Mouse (Mus musculus): Measurements from ENCODE around the gene AI837181.

The AI837181 gene

GRCm38 (mm10) chr19:5418750-5419466, 6.0 kb upstream of the AI837181 start:
- no peak for DNase-seq

DNA sequence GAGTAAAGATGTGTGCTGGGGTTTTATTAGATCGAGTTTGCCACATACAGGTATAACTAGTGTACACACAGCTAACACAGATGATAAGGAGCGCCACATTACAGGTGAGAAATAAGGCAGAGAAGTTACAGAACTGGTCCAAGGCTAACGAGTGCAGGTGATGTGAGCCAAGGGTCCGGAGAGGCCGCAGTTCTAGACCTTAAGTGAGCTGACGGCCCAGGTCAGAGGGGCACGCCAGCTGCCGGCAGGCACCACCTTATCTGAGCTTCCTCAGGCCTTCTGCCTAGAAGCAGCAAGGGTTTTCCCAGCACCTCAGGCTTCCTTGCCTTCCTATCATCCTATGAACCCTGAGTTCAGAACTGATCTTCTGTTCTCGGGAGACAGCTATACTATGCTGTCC, 5.3 kb upstream of the AI837181 start:
- no peak for DNase-seq

- DNase-seq = no peak
Measured at GRCm38 (mm10) chr19:5420579-5420978, 4.4 kb upstream of the AI837181 start.

- DNase-seq = no peak
Measured at GRCm38 (mm10) chr19:5421784-5422183, 3.2 kb upstream of the AI837181 start.

DNA sequence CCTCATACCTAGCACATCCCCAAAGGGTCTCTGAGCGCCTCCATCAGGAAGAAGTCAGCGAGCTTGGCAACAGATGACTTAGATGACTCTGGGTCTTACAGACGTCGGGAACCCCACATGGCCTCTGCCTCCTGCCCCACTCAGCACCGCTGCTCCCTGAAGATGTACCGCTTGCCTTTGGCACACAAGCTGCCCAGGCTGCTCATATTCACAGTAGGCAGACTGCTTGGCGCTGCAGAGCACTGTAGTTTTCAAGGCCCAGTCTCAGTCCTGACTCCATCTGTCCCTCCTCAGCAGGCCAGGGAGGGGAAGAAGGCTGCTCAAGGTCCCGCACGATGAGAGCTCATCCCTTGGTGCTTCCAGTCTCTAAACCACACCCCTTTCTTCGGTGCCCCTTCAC, 2.7 kb upstream of the AI837181 start:
- DNase-seq = no peak

DNA sequence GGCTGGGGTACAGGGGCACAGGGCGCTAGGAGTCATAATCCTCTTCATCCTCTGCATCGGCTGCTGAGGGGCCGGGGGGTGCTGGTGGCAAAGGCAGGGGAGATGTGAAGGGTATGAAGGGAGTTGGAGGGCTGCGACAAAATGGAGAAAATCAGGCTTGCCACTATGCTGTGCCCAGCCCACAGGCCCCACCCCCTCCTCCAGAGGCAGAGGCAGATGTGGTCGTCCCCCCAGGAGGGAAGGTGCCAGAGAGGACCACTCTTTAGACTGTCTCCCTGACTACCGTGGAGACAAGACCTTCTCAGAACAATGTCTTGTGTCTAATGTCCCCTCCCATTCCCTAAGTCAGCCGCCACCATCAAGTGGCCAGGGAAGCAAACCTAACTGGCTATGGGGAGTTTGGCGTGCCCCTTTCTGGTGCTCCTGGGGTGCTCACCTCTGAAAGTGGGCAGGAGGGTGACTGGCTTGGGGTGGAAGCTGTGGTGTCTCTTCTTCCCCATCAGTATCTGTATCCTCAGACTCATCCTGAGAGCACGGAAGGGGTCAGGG, 2.0 kb upstream of the AI837181 start:
- DNase-seq = no peak

DNA sequence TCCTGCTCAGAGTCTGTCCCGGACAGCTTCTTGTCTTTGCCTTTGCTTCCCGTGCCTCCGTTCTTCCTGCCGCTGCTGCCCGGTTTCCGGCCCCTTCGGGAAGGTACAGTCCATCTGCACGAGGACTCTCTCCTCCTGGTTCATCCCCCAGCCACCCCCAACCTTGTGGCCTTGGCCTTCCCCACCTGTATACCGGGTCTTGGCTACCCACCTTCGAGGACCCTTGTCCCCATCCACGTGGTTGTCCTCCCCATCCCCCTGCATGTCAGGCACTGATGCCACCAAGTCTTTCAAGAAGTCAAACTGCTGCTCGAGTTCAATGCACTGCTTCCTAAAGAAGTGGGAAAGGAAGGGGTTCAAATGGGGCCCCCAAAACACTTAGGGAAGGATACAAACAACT, 1.4 kb upstream of the AI837181 start:
- no peak for DNase-seq

DNA sequence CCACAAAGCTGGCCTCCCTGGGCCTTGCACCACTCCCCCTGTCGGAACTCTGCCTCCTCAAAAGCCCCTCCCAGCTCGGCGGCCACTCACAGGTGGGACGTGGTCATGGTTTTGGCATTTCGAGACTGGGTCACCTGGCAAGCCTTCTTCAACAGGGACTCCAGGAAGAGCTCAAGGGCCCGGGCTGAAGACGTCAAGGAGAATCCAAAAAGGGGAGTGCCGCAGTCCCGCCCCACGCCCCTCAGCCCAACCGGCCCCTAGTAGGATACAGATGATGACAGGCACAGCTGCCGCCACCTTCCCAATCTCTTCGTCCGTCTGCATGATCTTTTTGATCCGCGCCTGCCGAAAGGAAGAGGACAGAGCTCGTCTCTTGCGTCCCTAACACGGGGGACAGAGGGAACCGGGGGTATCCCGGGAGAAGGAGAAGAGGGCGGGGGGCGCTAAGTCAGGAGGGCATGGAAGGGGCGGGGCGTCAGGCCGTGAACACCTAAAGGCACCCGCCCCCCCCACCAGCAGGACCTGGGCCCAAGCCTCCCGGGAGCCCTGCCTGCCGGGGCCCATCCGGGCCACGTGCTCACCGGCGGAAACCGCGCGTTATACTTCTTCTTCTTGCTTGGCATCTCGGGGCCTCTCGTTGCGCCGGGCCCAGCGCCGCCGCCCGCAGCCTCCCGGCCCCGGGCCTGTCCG, 707 bp upstream of the AI837181 start:
- peak; percentile 85 for DNase-seq

DNA sequence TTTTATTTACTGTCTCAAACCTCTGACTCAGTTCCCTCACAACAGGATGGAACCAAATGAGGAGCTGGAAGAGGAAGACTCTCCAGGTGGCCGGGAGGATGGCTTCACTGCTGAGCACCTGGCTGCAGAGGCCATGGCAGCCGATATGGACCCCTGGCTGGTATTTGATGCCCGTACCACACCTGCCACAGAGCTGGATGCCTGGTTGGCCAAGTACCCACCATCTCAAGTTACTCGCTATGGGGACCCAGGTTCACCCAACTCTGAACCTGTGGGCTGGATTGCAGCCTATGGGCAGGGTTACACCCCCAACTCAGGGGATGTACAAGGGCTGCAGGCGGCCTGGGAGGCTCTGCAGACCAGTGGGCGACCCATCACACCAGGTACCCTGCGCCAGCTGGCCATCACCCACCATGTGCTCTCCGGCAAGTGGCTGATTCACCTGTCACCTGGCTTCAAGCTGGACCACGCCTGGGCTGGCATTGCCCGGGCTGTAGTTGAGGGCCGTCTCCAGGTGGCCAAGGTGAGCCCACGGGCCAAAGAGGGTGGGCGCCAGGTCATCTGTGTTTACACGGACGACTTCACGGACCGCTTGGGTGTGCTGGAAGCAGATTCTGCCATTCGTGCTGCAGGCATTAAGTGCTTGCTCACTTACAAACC, 1.1 kb downstream of the AI837181 start:
- no peak for DNase-seq

DNA sequence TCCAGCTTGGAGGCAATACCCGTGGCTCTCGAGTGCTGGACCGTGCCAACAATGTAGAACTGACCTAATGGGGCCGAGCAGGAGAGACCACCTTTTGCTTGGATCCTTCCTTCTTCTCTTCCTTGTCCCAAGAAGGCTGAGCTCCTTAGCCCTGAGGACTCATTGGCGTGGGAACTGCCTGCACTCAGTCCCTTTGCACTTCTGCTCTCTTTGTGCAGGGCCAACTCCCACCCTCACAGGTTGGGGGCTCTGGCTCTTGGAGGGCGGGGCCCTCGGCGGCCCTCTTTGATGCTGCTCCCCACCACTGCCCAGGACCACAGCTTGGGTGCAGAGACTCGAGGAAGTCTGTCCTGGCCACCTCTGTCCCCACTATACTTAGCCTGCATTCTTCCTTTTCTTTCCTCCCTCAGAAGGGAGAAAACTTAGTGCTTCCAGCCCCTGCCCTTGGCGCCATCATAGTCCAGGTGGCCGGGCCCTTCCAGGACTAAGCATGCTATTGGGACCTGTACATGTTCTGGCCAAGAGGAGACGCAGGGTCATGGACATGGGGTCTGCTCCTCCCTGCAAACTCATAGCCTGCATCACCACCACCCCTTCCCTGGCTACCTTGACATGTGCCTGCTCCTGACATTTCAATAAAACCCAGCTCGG, 1.8 kb downstream of the AI837181 start:
- DNase-seq = no peak

GRCm38 (mm10) chr19:5428083-5428482, 3.1 kb downstream of the AI837181 start:
- peak; percentile 50 for DNase-seq

DNA sequence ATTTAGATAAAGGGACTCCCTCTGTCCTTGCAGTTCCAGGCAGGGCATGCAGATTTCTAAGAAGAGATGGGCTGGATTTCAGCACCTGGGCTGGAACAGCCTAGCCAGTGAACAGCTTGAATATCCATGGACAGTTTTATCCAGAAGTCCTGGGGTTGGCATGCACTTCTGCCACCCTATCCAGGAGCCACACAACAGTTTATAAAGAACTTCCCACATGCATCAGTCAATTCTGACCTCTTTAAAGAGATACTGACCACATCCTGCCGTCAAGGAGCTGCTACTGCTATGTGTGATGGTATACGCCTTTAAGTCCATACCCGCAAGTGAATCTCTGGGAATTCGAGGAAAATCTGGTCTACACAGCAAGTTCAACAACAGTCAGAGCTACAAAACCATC, 4.3 kb downstream of the AI837181 start:
- DNase-seq = no peak

DNA sequence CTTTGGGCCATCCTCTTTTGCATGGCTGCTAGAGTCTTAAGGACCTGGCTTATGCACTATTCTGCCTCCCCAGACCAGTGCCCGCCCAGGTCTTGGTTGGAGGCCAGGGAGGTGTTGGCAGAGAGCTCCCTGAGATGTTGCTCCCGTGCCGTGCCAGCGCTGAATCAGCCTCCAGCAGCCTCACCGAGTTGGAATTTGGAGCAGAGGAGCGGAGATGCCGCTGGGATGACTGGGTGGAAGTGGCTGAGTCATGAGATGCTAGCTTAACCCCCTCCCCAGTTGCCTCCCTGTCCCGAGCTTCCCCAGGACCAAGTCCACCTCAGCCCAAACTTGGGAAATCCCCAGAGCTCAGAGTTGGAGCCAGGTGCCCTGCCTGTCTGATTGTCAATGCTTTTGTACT, 4.9 kb downstream of the AI837181 start:
- DNase-seq = no peak

DNA sequence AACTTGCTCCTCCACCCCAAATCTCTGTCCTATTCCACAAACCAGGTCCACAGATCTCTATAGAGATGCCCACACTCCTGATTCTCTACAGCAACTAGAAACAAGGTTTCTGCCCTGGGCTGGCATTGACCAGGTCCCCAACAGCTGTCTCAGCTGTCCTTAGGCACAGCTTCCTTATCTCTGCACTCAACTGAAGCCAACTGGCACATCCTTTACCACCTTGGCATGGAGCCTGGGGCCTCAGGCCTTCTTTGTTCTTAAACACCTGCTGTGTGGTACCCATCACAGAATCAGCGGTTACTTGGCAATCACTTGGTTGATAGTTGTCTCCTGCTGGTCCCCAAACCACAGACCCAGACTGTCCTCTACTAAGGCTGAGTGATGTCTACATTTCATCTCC, 5.5 kb downstream of the AI837181 start:
- DNase-seq = no peak

GRCm38 (mm10) chr19:5431911-5432464, 7.0 kb downstream of the AI837181 start:
- DNase-seq = no peak

- DNase-seq = peak; percentile 66
Measured at GRCm38 (mm10) chr19:5432992-5433852, 8.3 kb downstream of the AI837181 start.

DNA sequence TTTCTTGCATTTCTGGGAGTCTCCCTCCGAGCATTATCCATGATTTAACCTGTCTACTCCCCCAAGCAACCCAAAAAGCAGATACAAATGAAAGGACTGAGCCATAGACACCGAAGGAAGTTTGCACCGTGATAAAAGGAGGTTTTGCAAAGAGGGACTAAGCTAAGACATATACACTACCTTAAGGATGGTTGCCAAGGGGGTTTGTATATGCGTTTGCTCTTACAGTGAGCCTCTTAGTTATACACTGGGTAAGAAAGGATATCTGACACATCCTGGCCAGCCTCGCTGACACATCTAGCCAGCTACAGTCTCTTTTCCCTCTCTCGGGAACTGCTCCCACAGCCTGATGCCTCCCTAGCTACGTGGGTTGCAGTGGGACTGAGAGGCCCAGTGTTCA, 9.0 kb downstream of the AI837181 start:
- DNase-seq = no peak

DNA sequence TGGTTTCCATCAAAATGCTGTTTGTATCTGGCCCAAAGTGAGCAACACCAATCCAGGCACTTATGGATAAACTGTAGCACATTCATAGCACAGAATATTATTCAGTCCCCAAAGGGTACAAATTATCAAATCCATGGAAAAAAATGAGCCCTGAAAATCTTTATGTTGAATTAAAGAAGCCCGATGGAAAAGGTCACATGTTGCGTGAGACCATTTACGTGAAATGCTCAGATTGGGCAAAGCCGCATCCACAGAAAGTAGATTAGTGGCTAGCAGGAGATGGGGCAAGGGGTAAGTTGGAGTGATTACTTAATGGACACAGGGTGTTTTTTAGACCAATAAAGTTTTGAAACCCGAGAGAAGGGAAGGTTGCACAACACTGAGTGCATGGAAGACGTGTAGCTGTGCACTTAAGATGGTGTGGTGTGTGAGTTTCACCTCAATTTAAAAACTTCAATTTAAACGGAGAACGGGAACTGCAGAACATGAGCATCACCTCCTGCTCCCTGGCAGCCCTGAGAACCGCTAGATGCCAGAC, 19.5 kb downstream of the AI837181 start:
- DNase-seq = no peak

DNA sequence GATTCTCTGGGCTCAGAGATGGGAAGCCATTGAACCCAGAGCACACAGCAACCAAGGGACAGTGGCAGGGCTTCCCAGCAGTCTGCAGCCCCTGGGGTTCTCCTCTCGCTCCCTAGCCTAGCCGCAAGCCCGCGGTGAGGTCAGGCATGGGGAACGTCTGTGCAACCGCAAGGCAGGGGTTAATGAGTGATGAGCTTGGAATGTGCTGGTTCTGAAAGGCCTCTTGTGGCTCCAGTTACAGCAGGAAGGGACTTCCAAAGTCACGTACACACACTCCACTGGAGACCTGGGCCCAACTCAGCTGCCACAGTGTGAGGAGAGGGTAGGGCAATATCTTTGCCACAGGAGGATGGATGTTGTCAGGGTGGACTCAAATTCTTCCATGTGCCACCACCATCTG, 20.0 kb downstream of the AI837181 start:
- DNase-seq = no peak

DNA sequence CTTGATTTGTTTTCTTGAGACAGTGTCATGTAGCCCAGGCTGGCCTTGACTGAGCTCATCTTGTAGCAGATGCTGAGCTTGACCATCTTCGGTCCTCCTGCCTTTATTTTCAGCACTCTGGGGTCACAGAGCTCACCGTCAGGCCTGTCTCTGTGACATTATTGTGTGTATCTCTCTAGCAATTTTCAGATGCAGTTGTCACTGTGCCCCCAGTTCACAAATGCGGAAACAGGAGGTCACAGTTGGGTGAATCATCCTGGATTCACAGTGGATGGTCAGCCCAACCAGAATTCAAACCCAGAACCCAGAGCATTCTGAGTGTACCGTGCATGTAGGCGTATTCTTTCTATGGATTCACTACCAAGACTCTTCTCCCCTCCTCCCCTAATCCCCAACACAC, 20.8 kb downstream of the AI837181 start:
- no peak for DNase-seq

GRCm38 (mm10) chr19:5447515-5448353, 22.8 kb downstream of the AI837181 start, which contains the start of gene Fosl1:
Gene Fosl1 (plus strand): TSS chr19:5447547.
- peak; percentile 71 for DNase-seq
